Mouse (Mus musculus): ENCODE measurements around the gene D11Wsu47e. TPM values are rescaled to one million over a fixed set of nuclear protein-coding genes. Genes with fewer than 3 reads are reported as not detected.

Gene D11Wsu47e
- polyA plus RNA-seq (2015; fragmentation: Illumina TruSeq; extraction: RNeasy Lipid Tissue Mini Kit (QIAGEN cat#74804); ENCODE audit: low read depth, low replicate concordance) = 10.4 TPM

DNA sequence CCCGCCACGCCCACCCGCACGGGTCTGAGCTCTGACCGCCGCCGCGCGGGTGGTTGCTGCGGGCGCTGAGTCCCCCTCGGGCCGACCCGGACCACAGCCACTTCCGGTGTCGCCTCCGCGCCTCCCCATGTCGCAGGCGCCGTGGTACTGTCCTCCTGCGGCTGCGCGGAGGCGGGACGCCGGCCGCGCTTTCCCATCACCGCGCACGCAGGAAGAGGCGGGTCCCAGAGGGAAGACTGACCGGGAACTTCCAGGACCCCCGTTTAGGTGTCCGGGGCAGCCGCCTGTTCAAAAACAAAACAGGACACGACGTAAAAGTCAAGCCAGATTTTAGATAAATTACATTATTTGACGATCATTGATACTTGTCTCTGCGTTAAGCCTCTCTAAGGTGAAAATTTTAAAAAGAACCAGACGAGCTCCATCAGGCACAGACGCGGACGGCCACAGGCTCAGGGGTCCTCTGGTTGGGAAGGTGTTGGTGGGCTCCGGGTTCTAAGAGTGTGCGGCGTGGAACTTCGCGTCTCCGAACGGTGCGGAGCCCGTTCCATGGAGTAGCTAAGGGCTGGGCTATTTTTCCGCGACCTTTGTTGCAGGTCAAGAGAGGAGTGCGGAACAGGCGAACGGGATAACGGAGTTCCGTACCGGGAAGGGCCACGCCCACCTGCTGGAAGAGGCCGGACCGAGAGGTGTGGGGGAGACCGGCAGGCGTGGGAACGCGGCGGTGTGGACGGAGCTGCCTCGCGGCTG is at the start of gene D11Wsu47e, which contains the start of gene Fam104a:
Gene D11Wsu47e (plus strand): TSS at position 456 of the 750 bp plus-strand sequence.
Gene Fam104a (minus strand): TSS at position 199 of the 750 bp plus-strand sequence.

DNA sequence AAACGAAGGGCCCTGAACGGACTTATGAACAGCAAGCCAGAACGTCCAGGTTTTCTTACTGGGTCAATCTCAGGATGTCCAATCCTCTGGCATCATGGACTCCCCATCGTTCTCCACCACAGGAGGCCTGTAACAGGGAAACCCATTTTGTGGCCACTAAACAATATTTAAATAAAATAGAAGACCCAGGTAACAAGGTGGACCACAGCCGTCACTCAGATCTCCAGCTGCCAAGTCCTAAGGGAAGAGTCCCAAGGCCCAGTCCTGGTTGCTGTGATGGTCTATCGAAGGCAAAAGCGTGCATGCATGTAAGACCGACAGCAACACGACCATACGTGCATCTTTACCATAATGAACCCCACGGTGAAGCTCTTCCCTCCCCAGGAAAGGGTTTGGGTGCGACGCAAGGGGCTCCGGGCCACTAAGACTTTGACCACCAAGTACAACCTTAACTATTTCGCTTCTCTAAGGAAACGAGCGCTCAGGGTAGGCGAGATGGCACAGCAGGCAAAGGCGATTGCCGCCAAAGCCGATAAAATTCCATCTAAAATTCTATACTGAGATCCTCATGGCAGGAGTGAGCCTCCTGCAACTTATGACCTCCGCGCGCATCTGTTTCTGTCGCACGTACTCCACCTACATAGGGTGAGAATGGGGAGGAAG is 35.4 kb upstream of the D11Wsu47e start, which contains the start of gene Cog1:
Gene Cog1 (plus strand): TSS at position 480 of the 663 bp plus-strand sequence.

DNA sequence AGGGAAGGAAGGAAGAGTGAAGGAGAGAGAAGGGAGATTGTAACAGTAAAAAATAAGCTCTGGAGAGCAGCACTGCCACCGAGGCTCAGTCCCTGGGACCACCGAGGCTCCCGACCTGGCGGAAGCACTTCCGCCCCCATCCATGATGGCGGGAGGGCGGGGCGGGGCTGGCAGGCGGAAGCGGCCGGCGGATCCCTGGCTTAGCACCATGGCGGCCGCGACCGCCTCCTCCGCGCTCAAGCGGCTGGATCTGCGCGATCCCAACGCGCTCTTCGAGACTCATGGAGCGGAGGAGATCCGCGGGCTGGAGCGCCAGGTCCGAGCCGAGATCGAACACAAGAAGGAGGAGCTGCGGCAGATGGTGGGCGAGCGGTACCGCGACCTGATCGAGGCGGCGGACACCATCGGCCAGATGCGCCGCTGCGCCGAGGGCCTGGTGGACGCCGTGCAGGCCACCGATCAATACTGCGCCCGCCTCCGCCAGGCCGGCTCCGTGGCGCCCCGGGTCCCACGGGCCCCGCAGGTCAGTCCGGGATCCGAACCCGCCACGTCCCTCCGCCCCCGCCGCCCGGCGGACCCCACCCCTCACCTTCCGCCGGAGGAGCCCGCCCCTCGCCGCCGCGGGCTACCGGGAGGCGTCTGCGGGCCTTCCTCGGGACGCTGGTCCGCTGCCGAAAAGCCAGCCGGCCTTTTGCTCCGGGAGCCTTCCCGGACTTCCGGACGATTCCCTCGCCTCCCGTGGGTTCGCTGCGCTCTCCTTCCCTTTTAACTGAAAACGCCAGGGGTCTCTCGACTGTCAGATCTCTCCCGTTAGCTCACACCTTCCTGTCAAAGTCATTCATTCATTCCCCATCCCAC is 34.6 kb upstream of the D11Wsu47e start, which contains the start of gene Slc39a11:
Gene Slc39a11 (minus strand): TSS at position 727 of the 858 bp plus-strand sequence.

DNA sequence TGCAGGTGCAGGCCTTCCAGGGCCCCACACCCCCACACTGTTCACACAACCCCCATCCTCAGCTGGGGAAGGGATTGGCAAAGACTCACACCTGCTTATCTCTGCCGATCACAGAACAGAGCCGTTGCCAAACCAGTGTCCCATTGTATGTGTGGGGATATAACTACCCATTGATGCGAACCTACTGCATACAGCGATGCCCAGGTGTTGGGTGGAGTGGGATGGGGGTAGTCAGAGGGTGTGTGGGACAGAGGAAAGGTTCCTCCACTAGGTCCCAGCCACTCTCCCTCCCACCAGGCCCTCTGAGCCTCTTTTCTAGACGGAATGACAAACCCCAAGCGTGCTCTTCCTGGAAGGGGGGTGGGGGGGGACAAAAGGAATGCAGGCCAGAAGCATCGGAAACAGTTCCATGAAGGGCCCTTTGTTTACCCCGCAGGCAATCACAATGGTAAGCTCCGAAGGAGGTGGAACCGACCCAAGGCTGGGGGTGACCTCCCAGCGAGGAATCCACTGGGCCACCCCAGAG is 25.6 kb downstream of the D11Wsu47e start, which contains the start of gene Cpsf4l:
Gene Cpsf4l (minus strand): TSS at position 287 of the 526 bp plus-strand sequence.

Other genes with a start within 250 kb of the D11Wsu47e start
- 20.6 TPM for gene Sstr2, start 65.1 kb upstream of the D11Wsu47e start, polyA plus RNA-seq (2015; fragmentation: Illumina TruSeq; extraction: RNeasy Lipid Tissue Mini Kit (QIAGEN cat#74804); ENCODE audit: low read depth, low replicate concordance)
- gene Cog1, start 35.2 kb upstream of the D11Wsu47e start, polyA plus RNA-seq (2015; fragmentation: Illumina TruSeq; extraction: RNeasy Lipid Tissue Mini Kit (QIAGEN cat#74804); ENCODE audit: low read depth, low replicate concordance) = 41.3 TPM
- 14.7 TPM for gene Slc39a11, start 34.3 kb upstream of the D11Wsu47e start, polyA plus RNA-seq (2015; fragmentation: Illumina TruSeq; extraction: RNeasy Lipid Tissue Mini Kit (QIAGEN cat#74804); ENCODE audit: low read depth, low replicate concordance)
- gene Fam104a, start 257 bp upstream of the D11Wsu47e start, polyA plus RNA-seq (2015; fragmentation: Illumina TruSeq; extraction: RNeasy Lipid Tissue Mini Kit (QIAGEN cat#74804); ENCODE audit: low read depth, low replicate concordance) = 34.3 TPM
- not detected for gene Cpsf4l, start 25.6 kb downstream of the D11Wsu47e start, polyA plus RNA-seq (2015; fragmentation: Illumina TruSeq; extraction: RNeasy Lipid Tissue Mini Kit (QIAGEN cat#74804); ENCODE audit: low read depth, low replicate concordance)
- gene Cdc42ep4, start 67.5 kb downstream of the D11Wsu47e start, polyA plus RNA-seq (2015; fragmentation: Illumina TruSeq; extraction: RNeasy Lipid Tissue Mini Kit (QIAGEN cat#74804); ENCODE audit: low read depth, low replicate concordance) = 25.2 TPM